Mouse (Mus musculus): ENCODE results near the gene Tmem125. TPM values are rescaled to one million over a fixed set of nuclear protein-coding genes. Genes with fewer than 3 reads are reported as not detected.
"Not testable (repeated sequence)": the region's sequence is repeated elsewhere in the genome, so short reads cannot be mapped to it uniquely, and the experiment has no call there.

Gene Tmem125
- total and polyA plus RNA-seq, 2 experiments from 2014 or later, result 0.14 to 0.22 TPM

DNA sequence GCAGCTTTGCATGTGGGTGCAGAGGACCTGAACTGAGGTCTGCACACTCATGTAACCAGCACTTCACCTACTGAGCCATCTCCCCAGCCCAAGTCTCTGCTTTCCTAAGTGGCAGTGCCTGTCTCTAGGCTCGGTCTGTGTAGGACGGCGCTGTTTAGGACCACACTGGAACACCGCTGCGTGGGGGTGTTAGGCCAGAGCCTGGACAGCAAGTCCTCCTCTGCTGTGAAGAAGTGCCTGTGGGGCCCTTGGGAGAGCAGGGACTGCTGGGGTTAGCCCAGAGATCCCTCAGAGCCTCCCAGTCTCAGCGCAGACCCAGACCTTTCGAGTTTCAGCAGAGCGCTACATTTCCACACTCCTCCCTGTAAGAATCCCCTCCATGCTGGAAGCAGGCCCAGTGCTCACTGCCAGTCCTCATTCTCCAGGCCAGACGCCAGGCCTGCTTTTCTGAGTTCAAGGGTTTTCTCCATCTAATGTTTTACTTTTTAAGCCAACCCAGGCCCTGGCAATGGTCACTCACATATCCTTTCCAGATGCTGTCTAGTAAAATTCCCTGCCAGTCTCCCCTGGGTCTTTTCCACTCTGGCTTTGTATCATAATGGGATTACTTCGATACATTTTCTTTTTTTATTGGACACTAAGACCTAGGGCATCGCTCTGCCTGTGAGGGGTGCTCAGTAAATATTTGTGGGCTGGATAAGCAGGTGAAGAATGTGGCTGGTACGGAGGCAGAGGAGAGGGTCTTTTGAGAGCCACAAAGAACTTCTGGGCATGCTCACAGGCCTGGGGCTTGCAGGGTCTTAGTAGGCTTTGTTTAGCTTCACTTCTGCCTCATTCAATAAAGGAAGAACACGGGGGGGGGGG, 20.4 kb upstream of the Tmem125 start:
- H3K27me3 ChIP-seq (ENCODE audit: insufficient read depth, low read length), result no peaks in the 10 kb centered on the region
- no peaks in the 10 kb centered on the region for H3K9me3 ChIP-seq (ENCODE audit: low read length)
- H3K4me1 ChIP-seq (ENCODE audit: insufficient read depth, low read length), result no peaks in the 10 kb centered on the region
- no peak overlapping the region for H3K27ac ChIP-seq (ENCODE audit: low read depth, low read length)
- 56% methylated on average over 13 of the region's 13 CpGs for WGBS
- H3K9ac ChIP-seq (replicated peaks; ENCODE audit: low read length, poor library complexity, severe bottlenecking), result no peak overlapping the region
- no peak overlapping the region for H3K4me3 ChIP-seq (ENCODE audit: low read depth, low read length)
- TF ChIP-seq CTCF (IDR thresholded peaks at IDR 0.05), result no peak
- no peak overlapping the region for H3K4me2 ChIP-seq (ENCODE audit: low read depth, low read length, poor library complexity, severe bottlenecking)
- DNase-seq (ENCODE audit: low spot score), result peak; percentile 55
- ATAC-seq (ENCODE audit: low FRiP score), result no peak
- no peaks in the 10 kb centered on the region for H3K36me3 ChIP-seq (ENCODE audit: insufficient read depth, low read length)

DNA sequence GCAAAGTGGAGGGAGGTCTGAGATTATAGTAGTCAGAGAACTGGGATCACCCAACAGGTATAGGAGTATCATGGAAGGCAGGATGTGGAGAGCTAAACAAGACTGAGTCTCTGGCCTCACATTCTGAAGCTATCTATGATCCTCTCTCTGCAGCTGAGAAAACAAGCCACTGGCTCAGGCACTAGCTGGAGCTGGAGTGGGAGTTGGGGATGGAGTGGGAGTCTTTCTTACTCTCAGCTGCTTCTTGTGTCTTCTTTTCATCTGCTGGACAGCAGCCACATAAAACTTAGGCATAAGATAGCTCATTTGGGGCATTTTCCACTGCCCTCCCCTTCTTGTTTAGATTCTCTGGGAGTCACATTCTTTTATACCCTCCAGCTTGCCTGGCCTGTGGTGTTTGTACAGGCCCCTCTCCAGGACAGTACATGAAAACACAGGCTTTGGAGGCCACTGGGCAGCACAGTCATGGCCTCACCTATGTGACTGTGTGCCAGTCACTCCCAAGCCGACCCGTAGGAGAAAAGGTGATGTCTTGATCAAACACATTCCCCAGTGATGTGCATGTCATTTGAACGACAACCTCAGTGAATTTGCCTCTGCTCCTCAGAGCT, 9.3 kb upstream of the Tmem125 start:
- Histone ChIP-seq H3K4me1 (ENCODE audit: insufficient read depth, low read length) (no peaks in the 10 kb centered on the region), H3K36me3 (ENCODE audit: insufficient read depth, low read length) (no peaks in the 10 kb centered on the region), H3K27me3 (ENCODE audit: insufficient read depth, low read length) (no peaks in the 10 kb centered on the region), H3K9ac (replicated peaks; ENCODE audit: low read length, poor library complexity, severe bottlenecking) (no peak overlapping the region), H3K4me2 (ENCODE audit: low read depth, low read length, poor library complexity, severe bottlenecking) (no peak overlapping the region), H3K9me3 (ENCODE audit: low read length) (no peaks in the 10 kb centered on the region), H3K27ac (ENCODE audit: low read depth, low read length) (no peak overlapping the region), H3K4me3 (ENCODE audit: low read depth, low read length) (no peak overlapping the region)
- 76% methylated on average over 3 of the region's 3 CpGs for WGBS
- no peak for TF ChIP-seq CTCF (IDR thresholded peaks at IDR 0.05)
- DNase-seq (ENCODE audit: low spot score), result no peak
- no peak for ATAC-seq (ENCODE audit: low FRiP score)

DNA sequence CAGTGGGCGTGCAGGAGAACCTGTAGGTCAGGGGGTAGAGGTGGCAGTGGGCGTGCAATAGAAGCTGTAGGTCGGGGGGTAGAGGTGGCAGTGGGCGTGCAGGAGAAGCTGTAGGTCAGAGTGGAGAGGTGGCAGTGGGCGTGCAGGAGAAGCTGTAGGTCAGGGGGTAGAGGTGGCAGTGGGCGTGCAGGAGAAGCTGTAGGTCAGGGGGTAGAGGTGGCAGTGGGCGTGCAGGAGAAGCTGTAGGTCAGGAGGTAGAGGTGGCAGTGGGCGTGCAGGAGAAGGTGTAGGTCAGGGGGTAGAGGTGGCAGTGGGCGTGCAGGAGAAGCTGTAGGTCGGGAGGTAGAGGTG, 4.3 kb upstream of the Tmem125 start:
- H3K27ac ChIP-seq (ENCODE audit: low read depth, low read length); H3K4me1 ChIP-seq (ENCODE audit: insufficient read depth, low read length); H3K36me3 ChIP-seq (ENCODE audit: insufficient read depth, low read length); H3K9me3 ChIP-seq (ENCODE audit: low read length); H3K4me2 ChIP-seq (ENCODE audit: low read depth, low read length, poor library complexity, severe bottlenecking); H3K27me3 ChIP-seq (ENCODE audit: insufficient read depth, low read length); H3K4me3 ChIP-seq (ENCODE audit: low read depth, low read length); H3K9ac ChIP-seq (replicated peaks; ENCODE audit: low read length, poor library complexity, severe bottlenecking); ATAC-seq (ENCODE audit: low FRiP score): not testable (repeated sequence)
- peak; percentile 68 for DNase-seq (ENCODE audit: low spot score)
- 88% methylated on average over 10 of the region's 10 CpGs for WGBS

DNA sequence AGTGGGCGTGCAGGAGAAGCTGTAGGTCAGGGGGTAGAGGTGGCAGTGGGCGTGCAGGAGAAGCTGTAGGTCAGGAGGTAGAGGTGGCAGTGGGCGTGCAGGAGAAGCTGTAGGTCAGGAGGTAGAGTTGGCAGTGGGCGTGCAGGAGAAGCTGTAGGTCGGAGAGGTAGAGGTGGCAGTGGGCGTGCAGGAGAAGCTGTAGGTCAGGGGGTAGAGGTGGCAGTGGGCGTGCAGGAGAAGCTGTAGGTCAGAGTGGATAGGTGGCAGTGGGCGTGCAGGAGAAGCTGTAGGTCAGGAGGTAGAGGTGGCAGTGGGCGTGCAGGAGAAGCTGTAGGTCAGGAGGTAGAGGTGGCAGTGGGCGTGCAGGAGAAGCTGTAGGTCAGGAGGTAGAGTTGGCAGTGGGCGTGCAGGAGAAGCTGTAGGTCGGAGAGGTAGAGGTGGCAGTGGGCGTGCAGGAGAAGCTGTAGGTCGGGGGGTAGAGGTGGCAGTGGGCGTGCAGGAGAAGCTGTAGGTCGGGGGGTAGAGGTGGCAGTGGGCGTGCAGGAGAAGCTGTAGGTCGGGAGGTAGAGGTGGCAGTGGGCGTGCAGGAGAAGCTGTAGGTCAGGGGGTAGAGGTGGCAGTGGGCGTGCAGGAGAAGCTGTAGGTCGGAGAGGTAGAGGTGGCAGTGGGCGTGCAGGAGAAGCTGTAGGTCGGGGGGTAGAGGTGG, 3.7 kb upstream of the Tmem125 start:
- not testable (repeated sequence) for H3K9me3 ChIP-seq (ENCODE audit: low read length); H3K4me2 ChIP-seq (ENCODE audit: low read depth, low read length, poor library complexity, severe bottlenecking); DNase-seq (ENCODE audit: low spot score); H3K9ac ChIP-seq (replicated peaks; ENCODE audit: low read length, poor library complexity, severe bottlenecking); H3K36me3 ChIP-seq (ENCODE audit: insufficient read depth, low read length); H3K27ac ChIP-seq (ENCODE audit: low read depth, low read length); H3K4me1 ChIP-seq (ENCODE audit: insufficient read depth, low read length); H3K4me3 ChIP-seq (ENCODE audit: low read depth, low read length); H3K27me3 ChIP-seq (ENCODE audit: insufficient read depth, low read length); ATAC-seq (ENCODE audit: low FRiP score)
- 90% methylated on average over 22 of the region's 23 CpGs for WGBS

DNA sequence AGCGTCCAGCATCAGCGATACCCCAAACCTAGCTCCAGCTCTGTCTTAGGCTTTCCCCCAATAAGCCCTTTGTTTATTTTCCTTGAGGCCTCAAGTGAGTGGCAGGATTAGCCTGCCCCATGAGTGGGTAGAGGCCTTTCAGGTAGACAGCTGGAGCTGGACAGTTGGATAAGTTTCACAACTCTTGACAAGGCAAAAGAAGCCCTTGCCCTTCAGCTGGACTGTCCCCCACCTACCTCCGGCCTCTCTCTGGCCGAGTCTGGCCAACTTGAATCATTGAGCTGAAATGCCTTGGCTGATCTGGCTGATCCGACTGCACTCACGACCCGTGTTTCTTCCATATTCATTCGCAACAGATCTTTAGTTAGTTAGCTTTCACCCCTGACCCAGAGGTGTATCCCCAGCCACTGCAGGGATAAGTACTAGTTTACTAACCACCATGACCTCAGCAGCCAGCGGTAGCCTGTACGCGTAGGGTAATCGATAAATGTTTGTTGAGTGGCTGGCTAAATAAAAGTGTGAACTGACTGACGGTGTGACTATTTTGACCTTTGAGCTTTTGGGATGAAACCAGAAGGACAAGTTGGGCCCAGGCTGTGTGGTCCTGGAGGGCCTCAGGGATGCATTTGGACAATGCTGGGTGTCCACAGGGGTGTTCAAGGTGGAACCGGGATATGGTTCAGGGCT, 740 bp upstream of the Tmem125 start:
- no peak overlapping the region for H3K4me2 ChIP-seq (ENCODE audit: low read depth, low read length, poor library complexity, severe bottlenecking)

More for the DNA sequence above, 740 bp upstream of the Tmem125 start:
- no peak for TF ChIP-seq CTCF (IDR thresholded peaks at IDR 0.05)
- ATAC-seq (ENCODE audit: low FRiP score) (no peak), DNase-seq (ENCODE audit: low spot score) (no peak)
- Histone ChIP-seq H3K4me3 (ENCODE audit: low read depth, low read length) (no peak overlapping the region), H3K9ac (replicated peaks; ENCODE audit: low read length, poor library complexity, severe bottlenecking) (no peak overlapping the region), H3K27me3 (ENCODE audit: insufficient read depth, low read length) (peaks cover 4% of the 10 kb centered on the region; the same call in 1 of the 2 replicates), H3K36me3 (ENCODE audit: insufficient read depth, low read length) (no peaks in the 10 kb centered on the region), H3K27ac (ENCODE audit: low read depth, low read length) (no peak overlapping the region), H3K4me1 (ENCODE audit: insufficient read depth, low read length) (no peaks in the 10 kb centered on the region), H3K9me3 (ENCODE audit: low read length) (no peaks in the 10 kb centered on the region)
- WGBS, result 74% methylated on average over 14 of the region's 14 CpGs

Data from midbrain, postnatal 0 days (tissue).